Mouse (Mus musculus) stomach, embryonic 15.5 days (tissue): Measurements from ENCODE around the gene Abhd14b. TPM values are rescaled to one million over a fixed set of nuclear protein-coding genes. Genes with fewer than 3 reads are reported as not detected.

Experiments
- ATAC-seq: fragments of 200-750 bp; cut with Nextera tagmentation; 2 replicates; pipeline ENCODE4 v1.8.0; 2017; ENCODE audit warnings: low read depth, moderate number of reproducible peaks, moderate TSS enrichment; ENCODE audit not compliant: insufficient read depth, low FRiP score
- H3K27ac ChIP-seq: fragments of 300-500 bp; sonication (generic); 2 replicates; pipeline ENCODE4 v1.5.1; 2015; ENCODE audit warnings: mild to moderate bottlenecking, inconsistent platforms
- H3K27me3 ChIP-seq: fragments of 300-500 bp; sonication (generic); replicated peaks from 2 replicates; pipeline ENCODE4 v1.6.1; 2015; ENCODE audit warnings: inconsistent platforms
- H3K36me3 ChIP-seq: fragments of 300-500 bp; sonication (generic); 2 replicates; pipeline ENCODE4 v1.6.1; 2015; ENCODE audit warnings: inconsistent platforms
- H3K4me1 ChIP-seq: fragments of 300-500 bp; sonication (generic); 2 replicates; pipeline ENCODE4 v1.6.1; 2015; ENCODE audit warnings: inconsistent platforms
- H3K4me2 ChIP-seq: fragments of 300-500 bp; sonication (generic); 2 replicates; pipeline ENCODE4 v1.6.1; 2015; ENCODE audit warnings: mild to moderate bottlenecking, inconsistent platforms
- H3K4me3 ChIP-seq: fragments of 300-500 bp; sonication (generic); replicated peaks from 2 replicates; pipeline ENCODE4 v1.5.1; 2015; ENCODE audit warnings: inconsistent platforms
- H3K9ac ChIP-seq: fragments of 300-500 bp; sonication (generic); 2 replicates; pipeline ENCODE4 v1.6.1; 2015; ENCODE audit warnings: inconsistent platforms
- H3K9me3 ChIP-seq: fragments of 300-500 bp; sonication (generic); 2 replicates; pipeline ENCODE4 v1.6.1; 2016; ENCODE audit warnings: inconsistent platforms
- WGBS: fragments of 180-500 bp; shearing (Covaris S2); methylation state at CpG from one replicate; pipeline ENCODE4 v1.1.7; 2015; 5-methylcytosine and 5-hydroxymethylcytosine counted together
- polyA plus RNA-seq: library from polyadenylated mRNA; unstranded; fragments of >200 nt; fragmentation: Nextera tagmentation; extraction: Ambion mirVana; gene quantifications from 2 replicates; pipeline ENCODE4 v1.2.1, GENCODE M21; 2015

Abhd14b gene
- polyA plus RNA-seq, 1 experiment from 2014 or later: 26.2 TPM

- Histone ChIP-seq H3K4me2 (no peak overlapping the region), H3K9ac (no peak overlapping the region), H3K9me3 (no peaks in the 10 kb centered on the region), H3K4me1 (peaks cover 47% of the 10 kb centered on the region), H3K27ac (no peak overlapping the region), H3K27me3 (no peaks in the 10 kb centered on the region), H3K4me3 (no peak overlapping the region), H3K36me3 (no peaks in the 10 kb centered on the region)
- 87% methylated on average over 16 of the region's 16 CpGs for WGBS
- ATAC-seq: no peak
Measured at GRCm38 (mm10) chr9:106473081-106473752, 26.0 kb downstream of the Abhd14b start.

GRCm38 (mm10) chr9:106473753-106474105 lies 26.5 kb downstream of the Abhd14b start:
- ATAC-seq: no peak
- no peaks in the 10 kb centered on the region for H3K36me3 ChIP-seq
- 75% methylated on average over 5 of the region's 5 CpGs for WGBS

GRCm38 (mm10) chr9:106474456-106474855 lies 27.2 kb downstream of the Abhd14b start:
- Histone ChIP-seq H3K4me3 (no peak overlapping the region), H3K36me3 (no peaks in the 10 kb centered on the region), H3K9me3 (no peaks in the 10 kb centered on the region), H3K9ac (no peak overlapping the region), H3K4me1 (peaks cover 53% of the 10 kb centered on the region), H3K4me2 (0 out of 2 replicates have a peak overlapping the region, but pooled peaks have one; percentile 8), H3K27me3 (no peaks in the 10 kb centered on the region), H3K27ac (no peak overlapping the region)
- WGBS: 10% methylated on average over 6 of the region's 6 CpGs
- ATAC-seq: no peak

More at GRCm38 (mm10) chr9:106473753-106474105, 26.5 kb downstream of the Abhd14b start:
- Histone ChIP-seq H3K4me3 (no peak overlapping the region), H3K27ac (no peak overlapping the region), H3K9ac (no peak overlapping the region), H3K27me3 (no peaks in the 10 kb centered on the region), H3K9me3 (no peaks in the 10 kb centered on the region), H3K4me2 (no peak overlapping the region), H3K4me1 (peaks cover 50% of the 10 kb centered on the region)

GRCm38 (mm10) chr9:106475046-106475445 lies 27.8 kb downstream of the Abhd14b start:
- Histone ChIP-seq H3K27ac (no peak overlapping the region), H3K27me3 (no peaks in the 10 kb centered on the region), H3K4me3 (no peak overlapping the region), H3K9me3 (no peaks in the 10 kb centered on the region), H3K4me1 (peaks cover 53% of the 10 kb centered on the region), H3K36me3 (no peaks in the 10 kb centered on the region), H3K4me2 (0 out of 2 replicates have a peak overlapping the region, but pooled peaks have one; percentile 57), H3K9ac (no peak overlapping the region)
- WGBS: 63% methylated on average over 7 of the region's 7 CpGs
- no peak for ATAC-seq

- H3K4me3 ChIP-seq: peak within 1 kb of the TSS; percentile 26
- no peak for ATAC-seq
- 85% methylated on average over 10 of the region's 10 CpGs for WGBS
- peaks cover 53% of the 10 kb centered on the region for H3K4me1 ChIP-seq
- H3K27ac ChIP-seq: peak within 1 kb of the TSS; percentile 83
- H3K36me3 ChIP-seq: peaks cover under 1% of the 10 kb centered on the region; the same call in 1 of the 2 replicates
- H3K9me3 ChIP-seq: no peaks in the 10 kb centered on the region
- no peaks in the 10 kb centered on the region for H3K27me3 ChIP-seq
- peak within 1 kb of the TSS; percentile 57 for H3K4me2 ChIP-seq
- H3K9ac ChIP-seq: 0 out of 2 replicates have a peak within 1 kb of the TSS, but pooled peaks have one; percentile 2
Measured at GRCm38 (mm10) chr9:106475663-106476001, 28.4 kb downstream of the Abhd14b start, which contains the start of gene Rrp9. Rrp9 (plus strand) TSS chr9:106475963.

GRCm38 (mm10) chr9:106476002-106476923 lies 29.0 kb downstream of the Abhd14b start:
- WGBS: 21% methylated on average over 16 of the region's 16 CpGs
- Histone ChIP-seq H3K36me3 (peaks cover 5% of the 10 kb centered on the region; the same call in 1 of the 2 replicates), H3K9me3 (no peaks in the 10 kb centered on the region), H3K4me2 (peak overlapping the region; percentile 57), H3K4me1 (peaks cover 53% of the 10 kb centered on the region), H3K9ac (0 out of 2 replicates have a peak overlapping the region, but pooled peaks have one; percentile 2), H3K27me3 (no peaks in the 10 kb centered on the region), H3K4me3 (peak overlapping the region; percentile 26), H3K27ac (peak overlapping the region; percentile 83)
- peak; percentile 20 for ATAC-seq

- Histone ChIP-seq H3K9ac (peak within 1 kb of the TSS; percentile 41), H3K27me3 (no peaks in the 10 kb centered on the region), H3K4me3 (peak within 1 kb of the TSS; percentile 85), H3K36me3 (peaks cover 9% of the 10 kb centered on the region), H3K4me1 (peaks cover 46% of the 10 kb centered on the region), H3K9me3 (no peaks in the 10 kb centered on the region), H3K4me2 (peak within 1 kb of the TSS; percentile 95), H3K27ac (peak within 1 kb of the TSS; percentile 83)
- ATAC-seq: peak; percentile 98
- 1% methylated on average over 41 of the region's 41 CpGs for WGBS
Measured at GRCm38 (mm10) chr9:106476924-106477484, 29.7 kb downstream of the Abhd14b start, which contains the start of gene Parp3. Parp3 (minus strand) TSS chr9:106476949.

- Histone ChIP-seq H3K4me1 (peaks cover 46% of the 10 kb centered on the region), H3K4me2 (peak overlapping the region; percentile 95), H3K9ac (peak overlapping the region; percentile 41), H3K36me3 (peaks cover 9% of the 10 kb centered on the region), H3K9me3 (no peaks in the 10 kb centered on the region), H3K4me3 (peak overlapping the region; percentile 85), H3K27me3 (no peaks in the 10 kb centered on the region), H3K27ac (no peak overlapping the region)
- 3% methylated on average over 16 of the region's 16 CpGs for WGBS
- no peak for ATAC-seq
Measured at GRCm38 (mm10) chr9:106477649-106478048, 30.4 kb downstream of the Abhd14b start.

GRCm38 (mm10) chr9:106478101-106478500 lies 30.8 kb downstream of the Abhd14b start:
- Histone ChIP-seq H3K9ac (0 out of 2 replicates have a peak overlapping the region, but pooled peaks have one; percentile 41), H3K9me3 (no peaks in the 10 kb centered on the region), H3K4me1 (peaks cover 46% of the 10 kb centered on the region), H3K27me3 (no peaks in the 10 kb centered on the region), H3K4me3 (peak overlapping the region; percentile 85), H3K4me2 (peak overlapping the region; percentile 95), H3K36me3 (peaks cover 11% of the 10 kb centered on the region), H3K27ac (no peak overlapping the region)
- WGBS: 78% methylated on average over 9 of the region's 9 CpGs
- ATAC-seq: no peak

GRCm38 (mm10) chr9:106480541-106480940 lies 33.3 kb downstream of the Abhd14b start:
- Histone ChIP-seq H3K4me2 (no peak overlapping the region), H3K9me3 (no peaks in the 10 kb centered on the region), H3K27me3 (no peaks in the 10 kb centered on the region), H3K4me3 (no peak overlapping the region), H3K27ac (no peak overlapping the region), H3K4me1 (peaks cover 22% of the 10 kb centered on the region), H3K36me3 (peaks cover 28% of the 10 kb centered on the region), H3K9ac (no peak overlapping the region)
- ATAC-seq: no peak
- WGBS: 79% methylated on average over 7 of the region's 7 CpGs

GRCm38 (mm10) chr9:106481075-106481474 lies 33.8 kb downstream of the Abhd14b start:
- Histone ChIP-seq H3K9ac (no peak overlapping the region), H3K4me1 (peaks cover 18% of the 10 kb centered on the region), H3K36me3 (peaks cover 28% of the 10 kb centered on the region), H3K9me3 (no peaks in the 10 kb centered on the region), H3K4me3 (no peak overlapping the region), H3K27ac (no peak overlapping the region), H3K4me2 (no peak overlapping the region), H3K27me3 (no peaks in the 10 kb centered on the region)
- WGBS: 86% methylated on average over 15 of the region's 15 CpGs
- no peak for ATAC-seq
